Mouse (Mus musculus) liver, embryonic 13.5 days (tissue): ENCODE measurements at regions not wholly inside any gene's neighbourhood (a gene's known extent, or its start where the extent isn't known, plus 50 kb on each side); places are given as distances from the start of the nearest gene placed in this dataset.
"Not testable (repeated sequence)": the region's sequence is repeated elsewhere in the genome, so short reads cannot be mapped to it uniquely, and the experiment has no call there.

Experiments used
- ATAC-seq: fragments of 200-750 bp; cut with Nextera tagmentation; 2 replicates; pipeline ENCODE4 v1.8.0; 2017; ENCODE audit warnings: low read depth, mild to moderate bottlenecking, moderate number of reproducible peaks, moderate library complexity
- DNase-seq: peaks from one replicate; pipeline ENCODE4 v3.0.0; 2022
- H3K27ac ChIP-seq: fragments of 300-500 bp; sonication (generic); 2 replicates; pipeline ENCODE4 v1.5.1; 2015; ENCODE audit warnings: moderate library complexity, mild to moderate bottlenecking, inconsistent platforms
- H3K27me3 ChIP-seq: fragments of 300-500 bp; sonication (generic); 2 replicates; pipeline ENCODE4 v1.6.1; 2015; ENCODE audit warnings: mild to moderate bottlenecking, inconsistent platforms
- H3K36me3 ChIP-seq: fragments of 300-500 bp; sonication (generic); 2 replicates; pipeline ENCODE4 v1.6.1; 2015; ENCODE audit warnings: mild to moderate bottlenecking, inconsistent platforms
- H3K4me1 ChIP-seq: fragments of 300-500 bp; sonication (generic); replicated peaks from 2 replicates; pipeline ENCODE4 v1.6.1; 2015; ENCODE audit warnings: inconsistent platforms
- H3K4me2 ChIP-seq: fragments of 300-500 bp; sonication (generic); 2 replicates; pipeline ENCODE4 v1.6.1; 2015; ENCODE audit warnings: inconsistent platforms, mild to moderate bottlenecking, moderate library complexity
- H3K4me3 ChIP-seq: fragments of 300-500 bp; sonication (generic); replicated peaks from 2 replicates; pipeline ENCODE4 v1.5.1; 2015; ENCODE audit warnings: mild to moderate bottlenecking, inconsistent platforms
- H3K9ac ChIP-seq: fragments of 300-500 bp; sonication (generic); 2 replicates; pipeline ENCODE4 v1.6.1; 2015; ENCODE audit warnings: mild to moderate bottlenecking, inconsistent platforms
- H3K9me3 ChIP-seq: fragments of 300-500 bp; sonication (generic); replicated peaks from 2 replicates; pipeline ENCODE4 v1.6.1; 2016; ENCODE audit warnings: inconsistent platforms
- WGBS: fragments of 180-500 bp; shearing (Covaris S2); methylation state at CpG from one replicate; pipeline ENCODE4 v1.1.7; 2015; ENCODE audit not compliant: insufficient replicate concordance; 5-methylcytosine and 5-hydroxymethylcytosine counted together

GRCm38 (mm10) chr6:31810602-31811512 lies 239.2 kb upstream of the 1700012A03Rik start:
- 50% methylated on average over 10 of the region's 10 CpGs for WGBS
- 0 out of 2 replicates have a peak, but pooled peaks cover 5% of the 10 kb centered on the region for H3K4me1 ChIP-seq
- no peaks in the 10 kb centered on the region for H3K36me3 ChIP-seq
- no peak overlapping the region for H3K9ac ChIP-seq
- no peak overlapping the region for H3K4me3 ChIP-seq
- no peaks in the 10 kb centered on the region for H3K27me3 ChIP-seq
- ATAC-seq (no peak), DNase-seq (no peak)
- no peak overlapping the region for H3K4me2 ChIP-seq
- H3K27ac ChIP-seq: no peak overlapping the region
- H3K9me3 ChIP-seq: no peaks in the 10 kb centered on the region

- not testable (repeated sequence) for ATAC-seq, H3K4me3 ChIP-seq, H3K27ac ChIP-seq, H3K4me2 ChIP-seq, H3K36me3 ChIP-seq, DNase-seq, H3K4me1 ChIP-seq, H3K9ac ChIP-seq, H3K27me3 ChIP-seq, H3K9me3 ChIP-seq
- 75% methylated on average over 5 of the region's 10 CpGs for WGBS
Measured at GRCm38 (mm10) chr6:31804468-31804867, 240.7 kb upstream of the Podxl start.

- not testable (repeated sequence) for DNase-seq, H3K9me3 ChIP-seq, H3K4me1 ChIP-seq, H3K4me3 ChIP-seq, H3K36me3 ChIP-seq, H3K27me3 ChIP-seq, H3K27ac ChIP-seq, ATAC-seq, H3K9ac ChIP-seq, H3K4me2 ChIP-seq
- WGBS: 69% methylated on average over 12 of the region's 24 CpGs
Measured at GRCm38 (mm10) chr6:31803222-31803621, 239.4 kb upstream of the Podxl start.

GRCm38 (mm10) chr6:31791547-31791946 lies 227.8 kb upstream of the Podxl start:
- DNase-seq (no peak), ATAC-seq (no peak)
- Histone ChIP-seq H3K9me3 (no peaks in the 10 kb centered on the region), H3K27ac (no peak overlapping the region), H3K36me3 (no peaks in the 10 kb centered on the region), H3K4me3 (no peak overlapping the region), H3K9ac (no peak overlapping the region), H3K4me1 (no peaks in the 10 kb centered on the region), H3K27me3 (no peaks in the 10 kb centered on the region), H3K4me2 (no peak overlapping the region)
- 58% methylated on average over 7 of the region's 7 CpGs for WGBS

GRCm38 (mm10) chr6:31790906-31791305 lies 227.1 kb upstream of the Podxl start:
- no peak overlapping the region for H3K4me3 ChIP-seq
- no peak overlapping the region for H3K9ac ChIP-seq
- H3K4me2 ChIP-seq: no peak overlapping the region
- H3K27me3 ChIP-seq: no peaks in the 10 kb centered on the region
- no peak overlapping the region for H3K27ac ChIP-seq
- 39% methylated on average over 2 of the region's 2 CpGs for WGBS
- H3K36me3 ChIP-seq: no peaks in the 10 kb centered on the region
- no peaks in the 10 kb centered on the region for H3K9me3 ChIP-seq
- ATAC-seq: no peak
- no peaks in the 10 kb centered on the region for H3K4me1 ChIP-seq
- DNase-seq: no peak

GRCm38 (mm10) chr6:31776841-31777240 lies 213.1 kb upstream of the Podxl start:
- Histone ChIP-seq H3K27ac (no peak overlapping the region), H3K27me3 (no peaks in the 10 kb centered on the region), H3K4me1 (no peaks in the 10 kb centered on the region), H3K4me3 (no peak overlapping the region), H3K36me3 (no peaks in the 10 kb centered on the region), H3K4me2 (no peak overlapping the region), H3K9me3 (no peaks in the 10 kb centered on the region), H3K9ac (no peak overlapping the region)
- WGBS: 30% methylated on average over 3 of the region's 3 CpGs
- no peak for DNase-seq
- no peak for ATAC-seq

GRCm38 (mm10) chr6:31771916-31772315 lies 208.1 kb upstream of the Podxl start:
- ATAC-seq: no peak
- H3K4me1 ChIP-seq: no peaks in the 10 kb centered on the region
- 59% methylated on average over 2 of the region's 2 CpGs for WGBS
- no peak overlapping the region for H3K4me2 ChIP-seq
- H3K9ac ChIP-seq: no peak overlapping the region
- no peak overlapping the region for H3K27ac ChIP-seq
- H3K36me3 ChIP-seq: no peaks in the 10 kb centered on the region
- no peak for DNase-seq
- H3K9me3 ChIP-seq: no peaks in the 10 kb centered on the region
- H3K27me3 ChIP-seq: no peaks in the 10 kb centered on the region
- H3K4me3 ChIP-seq: no peak overlapping the region

GRCm38 (mm10) chr6:31745589-31745988 lies 181.8 kb upstream of the Podxl start:
- Histone ChIP-seq H3K4me3 (no peak overlapping the region), H3K4me1 (no peaks in the 10 kb centered on the region), H3K4me2 (no peak overlapping the region), H3K27ac (no peak overlapping the region), H3K27me3 (no peaks in the 10 kb centered on the region), H3K9ac (no peak overlapping the region), H3K36me3 (no peaks in the 10 kb centered on the region), H3K9me3 (no peaks in the 10 kb centered on the region)
- 61% methylated on average over 1 of the region's 1 CpGs for WGBS
- DNase-seq (no peak), ATAC-seq (no peak)

- H3K27me3 ChIP-seq: no peaks in the 10 kb centered on the region
- no peak overlapping the region for H3K4me3 ChIP-seq
- H3K9me3 ChIP-seq: no peaks in the 10 kb centered on the region
- H3K4me1 ChIP-seq: no peaks in the 10 kb centered on the region
- DNase-seq (no peak), ATAC-seq (no peak)
- WGBS: 72% methylated on average over 4 of the region's 4 CpGs
- no peak overlapping the region for H3K4me2 ChIP-seq
- no peak overlapping the region for H3K9ac ChIP-seq
- H3K36me3 ChIP-seq: no peaks in the 10 kb centered on the region
- H3K27ac ChIP-seq: no peak overlapping the region
Measured at GRCm38 (mm10) chr6:31731391-31731790, 167.6 kb upstream of the Podxl start.

GRCm38 (mm10) chr6:31719614-31720013 lies 155.8 kb upstream of the Podxl start:
- no peaks in the 10 kb centered on the region for H3K9me3 ChIP-seq
- DNase-seq: no peak
- no peak overlapping the region for H3K4me3 ChIP-seq
- no peaks in the 10 kb centered on the region for H3K4me1 ChIP-seq
- H3K27me3 ChIP-seq: no peaks in the 10 kb centered on the region
- no peak overlapping the region for H3K27ac ChIP-seq
- no peaks in the 10 kb centered on the region for H3K36me3 ChIP-seq
- 64% methylated on average over 9 of the region's 9 CpGs for WGBS
- ATAC-seq: no peak
- no peak overlapping the region for H3K9ac ChIP-seq
- no peak overlapping the region for H3K4me2 ChIP-seq

GRCm38 (mm10) chr6:31718843-31719242 lies 155.1 kb upstream of the Podxl start:
- no peak for ATAC-seq
- H3K36me3 ChIP-seq: no peaks in the 10 kb centered on the region
- H3K27me3 ChIP-seq: no peaks in the 10 kb centered on the region
- 74% methylated on average over 4 of the region's 4 CpGs for WGBS
- DNase-seq: no peak
- no peak overlapping the region for H3K27ac ChIP-seq
- H3K9me3 ChIP-seq: no peaks in the 10 kb centered on the region
- no peak overlapping the region for H3K4me3 ChIP-seq
- no peak overlapping the region for H3K4me2 ChIP-seq
- no peaks in the 10 kb centered on the region for H3K4me1 ChIP-seq
- no peak overlapping the region for H3K9ac ChIP-seq

- no peak overlapping the region for H3K4me3 ChIP-seq
- ATAC-seq: no peak
- H3K9me3 ChIP-seq: no peaks in the 10 kb centered on the region
- no peaks in the 10 kb centered on the region for H3K27me3 ChIP-seq
- H3K27ac ChIP-seq: no peak overlapping the region
- H3K4me1 ChIP-seq: no peaks in the 10 kb centered on the region
- no peaks in the 10 kb centered on the region for H3K36me3 ChIP-seq
- WGBS: 20% methylated on average over 12 of the region's 12 CpGs
- DNase-seq: no peak
- no peak overlapping the region for H3K4me2 ChIP-seq
- H3K9ac ChIP-seq: no peak overlapping the region
Measured at GRCm38 (mm10) chr6:31717531-31717930, 153.8 kb upstream of the Podxl start.
